Mouse (Mus musculus) liver, adult (tissue): ENCODE measurements around the gene Atxn2l.

Source experiments
- GATA4 ChIP-seq: IDR thresholded peaks from 2 replicates; pipeline ENCODE4 v1.6.1; 2014; ENCODE audit warnings: mild to moderate bottlenecking, low read length; ENCODE audit not compliant: insufficient replicate concordance

Atxn2l gene

DNA sequence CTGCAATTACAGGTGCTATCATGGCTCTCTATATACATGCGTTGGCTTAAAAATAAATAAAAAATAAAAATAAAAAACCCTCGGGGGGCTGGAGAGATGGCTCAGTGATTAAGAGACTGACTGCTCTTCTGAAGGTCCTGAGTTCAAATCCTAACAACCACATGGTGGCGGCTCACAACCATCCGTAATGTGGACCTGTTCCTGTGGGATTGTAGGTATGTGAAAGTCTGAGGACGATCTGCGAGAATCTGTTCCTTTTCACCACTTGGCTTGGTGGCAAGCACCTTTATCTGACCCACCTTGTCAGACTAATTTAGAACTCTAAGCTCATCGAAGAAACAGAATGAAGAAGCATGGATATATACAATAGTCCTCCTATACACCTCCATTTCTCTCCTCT, 3.8 kb downstream of the Atxn2l start:
- no peak for TF ChIP-seq GATA4

DNA sequence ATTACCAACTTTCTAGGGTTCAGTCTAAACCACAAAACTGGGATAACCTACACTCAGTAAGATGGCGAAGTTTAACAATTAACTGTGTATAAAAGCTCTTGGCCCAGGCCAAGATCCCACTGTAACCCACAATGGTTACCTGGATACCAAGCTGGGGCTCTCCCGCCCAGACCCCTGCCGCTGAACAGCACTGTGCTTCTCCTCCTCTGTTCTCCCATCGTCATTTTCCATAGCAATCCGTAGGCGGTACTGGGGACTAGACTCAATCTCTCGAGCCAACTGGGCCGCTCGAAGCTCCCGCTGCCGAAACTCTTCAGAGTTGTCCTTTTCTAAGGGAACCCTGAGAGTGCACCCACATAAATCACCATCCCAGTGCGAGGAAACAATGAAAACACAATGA, 5.3 kb downstream of the Atxn2l start:
- no peak for TF ChIP-seq GATA4

DNA sequence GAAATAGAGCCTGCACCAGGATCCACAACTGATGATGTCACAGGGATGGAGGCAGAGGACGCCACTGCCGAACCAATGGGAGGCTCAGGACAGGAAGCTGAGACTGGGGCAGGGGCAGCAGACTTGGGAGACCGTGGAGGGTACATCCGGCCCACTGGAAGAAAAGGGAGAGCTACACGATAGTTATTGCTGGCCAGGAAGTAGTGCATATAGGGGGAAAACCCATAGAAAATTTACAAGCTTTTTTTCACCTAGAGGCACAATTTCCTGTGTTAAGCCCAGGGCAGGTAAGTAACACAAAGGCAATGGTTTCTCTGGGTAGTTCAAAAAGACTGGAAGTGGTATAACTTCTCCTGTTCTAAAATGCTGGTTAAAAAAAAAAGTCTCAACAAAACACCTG, 6.8 kb downstream of the Atxn2l start:
- TF ChIP-seq GATA4 = no peak

DNA sequence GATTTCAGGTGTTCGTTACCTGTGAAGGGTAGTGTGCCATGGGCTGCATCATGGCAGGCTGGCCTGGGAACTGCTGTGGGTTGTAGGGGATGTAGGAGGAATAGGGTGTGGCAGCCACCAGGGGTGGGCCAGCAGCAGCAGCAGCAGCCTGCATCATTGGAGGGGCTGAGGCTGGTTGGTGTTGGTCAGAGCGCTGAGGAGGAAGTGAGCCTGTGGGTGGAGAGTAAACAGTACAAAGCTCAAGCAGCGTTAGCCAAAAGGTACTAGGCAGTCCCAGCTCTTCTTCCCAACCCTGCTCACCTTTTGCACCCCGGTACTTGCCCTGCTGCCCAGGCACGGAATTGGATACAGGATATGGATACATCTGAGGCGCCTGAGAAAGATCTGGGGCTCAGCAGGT, 9.1 kb downstream of the Atxn2l start:
- TF ChIP-seq GATA4 = no peak

DNA sequence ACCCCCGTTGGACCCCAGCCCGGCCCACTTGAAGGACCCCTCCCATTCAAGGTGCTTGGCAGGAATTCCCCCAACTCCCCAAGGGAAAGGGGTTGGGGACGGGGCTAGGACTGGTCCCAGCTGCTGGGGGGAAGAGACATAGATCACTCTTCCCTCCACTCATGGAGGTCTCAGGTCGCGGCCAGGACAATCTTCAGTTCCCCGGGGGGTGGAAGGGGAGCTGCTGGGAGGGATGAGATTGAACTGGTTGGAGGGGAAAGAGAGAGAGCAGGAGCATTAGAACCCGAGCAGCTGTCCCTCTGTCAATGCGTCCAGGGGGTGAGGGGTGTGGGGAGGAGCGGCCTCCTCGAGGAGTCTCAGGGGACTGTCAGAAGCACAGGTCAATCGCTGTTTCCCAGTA, 11.3 kb downstream of the Atxn2l start:
- no peak for TF ChIP-seq GATA4

DNA sequence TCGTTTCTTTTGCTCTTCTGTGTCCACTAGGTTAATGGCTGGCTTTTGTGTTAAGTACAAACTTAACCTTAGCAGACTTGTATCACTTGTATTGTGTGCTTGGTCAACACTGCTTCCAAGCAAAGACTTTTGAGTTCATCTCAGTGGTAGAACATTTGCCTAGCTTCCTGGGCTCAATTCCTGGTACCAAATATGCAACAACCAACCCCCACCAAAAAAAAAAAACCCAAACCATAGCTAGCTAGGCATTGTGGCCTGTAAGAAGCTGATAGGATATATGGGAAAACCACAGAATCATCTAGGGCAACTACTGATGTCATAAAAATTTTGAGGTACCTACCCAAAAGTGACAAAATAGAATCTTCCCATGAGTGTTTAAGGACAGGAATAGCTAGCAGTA, 12.2 kb downstream of the Atxn2l start:
- no peak for TF ChIP-seq GATA4

DNA sequence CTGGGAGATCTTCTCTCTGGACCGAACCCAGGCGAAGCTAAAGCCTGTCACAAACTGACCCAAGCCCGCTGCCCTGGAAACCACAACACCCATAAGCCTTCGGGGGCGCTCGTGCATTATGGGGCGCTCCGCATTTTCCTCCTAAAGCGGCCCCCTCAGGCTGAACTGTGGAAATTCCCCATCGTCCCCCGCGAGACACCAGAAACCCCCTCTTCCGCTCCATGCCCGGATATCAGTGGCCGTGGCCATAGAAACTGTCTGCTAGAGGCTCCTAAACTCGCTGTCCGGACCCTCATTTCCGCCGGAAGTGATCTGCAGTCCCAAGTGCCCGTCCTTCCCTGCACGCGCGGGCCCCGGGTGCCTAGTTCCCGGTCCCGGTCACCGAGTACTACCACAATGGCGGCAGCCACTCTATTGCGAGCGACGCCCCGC, 16.2 kb downstream of the Atxn2l start, which contains the start of gene Tufm:
Tufm (plus strand) TSS at position 310 of the 432 bp plus-strand sequence.
- TF ChIP-seq GATA4 = peak; percentile 63; the same call in 1 of the 2 replicates

DNA sequence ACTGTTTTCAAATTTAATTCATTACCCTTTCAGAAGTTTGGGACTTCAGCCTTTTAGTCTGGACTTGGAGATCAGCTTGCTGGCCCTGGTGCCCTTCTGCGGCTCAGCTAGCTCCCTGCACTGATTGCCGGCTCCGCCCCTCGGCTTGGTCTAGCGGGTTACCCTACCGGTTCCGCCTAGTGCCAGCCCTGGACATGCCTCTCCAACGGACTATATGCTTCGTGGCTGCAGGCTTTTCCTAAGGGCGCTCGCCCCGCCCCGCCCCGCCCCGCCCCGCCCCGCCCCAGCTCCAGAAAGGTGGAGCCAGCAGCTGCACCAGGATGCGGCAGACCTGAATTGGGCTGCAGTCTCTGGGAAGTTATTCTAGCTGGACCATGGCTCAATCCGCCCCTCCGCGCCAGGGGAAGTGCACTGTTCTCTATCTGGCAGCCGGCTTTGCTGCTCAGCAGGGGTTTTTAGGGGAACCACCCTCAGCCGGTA, 20.8 kb downstream of the Atxn2l start:
- TF ChIP-seq GATA4 = peak; percentile 14; the same call in 1 of the 2 replicates

DNA sequence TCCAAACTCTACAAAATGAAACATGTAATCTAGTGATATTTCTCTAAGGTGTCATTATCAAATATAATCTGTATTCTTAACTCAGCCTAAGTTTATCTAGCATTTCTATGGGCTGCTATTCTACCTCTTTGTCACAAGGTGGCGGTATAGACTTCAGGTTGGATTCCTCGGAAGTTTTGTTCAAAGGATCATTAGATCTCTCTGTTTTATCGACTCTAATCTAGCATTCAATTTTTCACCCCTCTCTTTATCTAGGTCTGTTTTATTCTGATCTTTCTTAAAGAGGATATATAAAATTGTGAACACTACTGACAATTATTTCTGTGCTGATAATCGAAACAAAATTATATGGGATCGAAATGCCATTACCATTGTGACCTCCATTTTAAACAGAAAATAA, 21.5 kb downstream of the Atxn2l start:
- TF ChIP-seq GATA4 = 0 out of 2 replicates have a peak, but pooled peaks have one; percentile 19

DNA sequence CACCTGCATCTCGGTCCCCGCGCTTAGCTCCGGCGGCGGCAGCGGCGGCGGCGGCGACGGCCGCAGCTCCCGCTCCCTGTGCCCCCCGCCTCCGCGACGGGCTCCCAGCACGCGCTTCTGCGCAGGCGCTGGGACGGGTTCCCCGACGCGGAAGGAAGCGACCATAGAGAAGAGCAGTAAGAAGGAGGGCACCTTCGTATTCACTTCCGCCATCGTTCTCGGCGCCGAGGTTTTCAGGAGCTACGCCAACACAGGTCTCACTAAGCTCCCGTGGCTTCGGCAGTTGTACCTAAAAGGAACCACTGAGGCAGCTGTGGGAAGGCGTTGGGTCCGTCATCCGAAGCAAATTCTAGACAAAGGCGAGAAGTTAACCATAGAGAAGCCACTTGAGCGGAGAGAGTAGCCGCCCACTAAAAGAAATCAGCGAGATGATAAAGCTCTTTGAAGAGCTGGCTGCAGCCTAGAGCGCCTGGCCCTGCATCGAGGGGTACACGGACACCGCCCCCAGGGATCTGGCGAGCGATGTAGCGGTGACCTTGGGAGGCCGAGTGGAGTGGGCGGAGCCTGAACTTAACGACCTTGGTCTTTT, 28.1 kb downstream of the Atxn2l start, which contains the start of gene Sh2b1:
Sh2b1 (minus strand) TSS at position 432 of the 589 bp plus-strand sequence.
- peak; percentile 26; the same call in 1 of the 2 replicates for TF ChIP-seq GATA4

DNA sequence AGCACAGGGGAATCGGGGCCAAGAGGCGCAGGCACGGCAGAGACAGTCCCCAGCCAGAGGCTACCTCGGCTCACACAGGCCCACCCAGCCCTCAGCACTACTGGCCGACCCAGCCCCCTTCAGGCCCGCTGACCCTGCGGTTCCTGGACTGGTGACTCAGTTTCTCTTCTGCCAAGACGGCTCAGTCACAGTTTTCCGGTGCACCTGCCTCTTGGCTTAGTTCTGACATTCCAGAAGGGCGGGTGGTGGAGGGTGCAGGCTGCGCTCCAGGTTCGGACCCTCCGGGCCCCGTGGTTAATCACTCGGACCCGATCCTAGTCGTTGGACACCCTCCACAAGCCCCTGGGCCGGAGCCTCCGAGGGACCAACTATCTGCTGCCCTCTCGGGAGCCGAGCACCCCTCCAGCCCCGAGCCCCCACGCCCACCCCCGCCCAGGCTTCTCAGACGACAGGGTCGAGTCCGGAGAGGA, 28.7 kb downstream of the Atxn2l start:
- no peak for TF ChIP-seq GATA4

DNA sequence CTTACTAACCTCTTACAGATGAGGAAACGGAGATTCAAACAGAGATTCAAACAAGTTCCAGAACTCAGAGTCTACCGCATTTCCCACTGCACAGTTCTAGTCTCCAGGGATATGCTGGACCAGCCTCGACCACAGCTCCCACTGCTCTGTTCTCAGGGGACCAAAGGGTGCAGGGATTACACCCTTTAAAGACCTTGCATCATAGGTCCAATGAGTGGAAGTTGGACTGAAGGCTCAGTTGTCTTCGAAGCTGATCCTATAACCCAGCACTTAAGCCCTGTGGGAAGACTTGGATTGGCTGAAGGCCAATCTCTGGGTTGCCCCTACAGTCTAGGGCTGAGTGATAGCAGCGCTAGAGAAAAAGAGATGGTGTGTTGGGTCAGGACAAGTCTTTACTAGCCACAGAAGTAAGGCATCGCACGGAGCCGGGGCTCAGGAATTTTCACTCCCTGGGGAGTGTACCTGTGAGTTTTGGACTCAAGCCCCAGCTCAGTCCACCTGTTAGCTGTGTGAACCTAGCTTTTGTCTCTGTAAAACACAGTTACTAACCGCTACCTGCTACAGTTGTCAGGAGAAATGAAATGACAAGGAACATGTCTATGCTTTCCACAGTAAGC, 29.7 kb downstream of the Atxn2l start:
- no peak for TF ChIP-seq GATA4

DNA sequence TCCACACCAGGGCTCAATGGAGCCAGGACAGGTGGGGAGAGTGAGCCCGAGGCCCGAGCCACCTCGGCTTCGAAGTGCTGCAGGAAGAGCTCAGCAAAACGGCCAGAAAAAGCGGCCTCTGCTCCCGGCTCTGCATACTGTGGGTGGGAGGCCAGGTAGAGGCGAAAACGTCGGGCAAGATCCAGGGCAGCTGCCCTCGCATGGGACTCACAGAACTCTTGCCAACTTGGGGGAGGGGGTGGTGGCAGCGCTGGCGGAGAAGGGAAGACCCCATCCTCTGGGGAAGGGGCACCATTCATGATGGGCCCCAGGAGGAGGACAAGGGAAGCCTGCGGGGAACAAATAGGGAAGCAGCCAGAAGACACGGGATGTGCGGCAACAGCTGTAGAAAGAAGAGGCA, 30.5 kb downstream of the Atxn2l start:
- no peak for TF ChIP-seq GATA4

DNA sequence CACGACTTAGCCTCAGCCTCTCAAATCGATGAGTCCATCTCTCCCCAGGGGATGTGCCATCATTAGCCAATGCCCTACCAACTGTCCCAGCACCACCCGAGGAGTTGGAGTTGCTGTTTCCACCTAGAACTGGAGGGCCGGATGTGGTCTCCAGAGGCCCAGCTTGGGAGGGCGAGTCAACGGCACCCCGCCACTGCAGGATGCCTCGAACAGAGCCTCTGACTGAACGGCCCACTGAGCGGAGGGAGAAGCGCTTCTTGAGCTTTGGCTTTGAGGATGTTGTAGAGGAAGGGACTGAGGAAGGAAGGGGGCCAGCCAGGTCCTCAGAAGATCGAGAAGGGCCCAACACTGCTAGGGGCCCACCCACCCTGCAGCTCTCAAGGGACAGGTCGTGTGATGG, 30.9 kb downstream of the Atxn2l start:
- no peak for TF ChIP-seq GATA4

DNA sequence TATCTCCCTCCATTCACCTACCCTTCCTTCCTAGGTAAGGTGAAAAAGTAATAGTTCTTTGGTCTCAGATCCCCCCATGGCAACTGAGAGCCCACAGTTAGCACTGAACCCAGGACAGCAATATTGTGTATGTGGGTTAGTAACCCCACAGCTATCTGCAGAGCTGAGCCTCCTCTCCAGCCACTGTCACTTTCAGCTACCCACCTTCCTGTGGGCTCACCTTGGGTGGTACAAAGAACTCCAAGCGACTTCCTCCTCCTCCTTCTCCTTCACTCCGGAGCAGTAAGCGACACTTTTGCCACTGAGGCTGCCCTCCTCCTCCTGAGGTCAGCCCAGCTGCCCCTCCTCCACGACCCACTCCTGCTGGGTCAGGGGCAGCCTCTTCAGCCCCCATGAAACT, 31.4 kb downstream of the Atxn2l start:
- TF ChIP-seq GATA4 = no peak

DNA sequence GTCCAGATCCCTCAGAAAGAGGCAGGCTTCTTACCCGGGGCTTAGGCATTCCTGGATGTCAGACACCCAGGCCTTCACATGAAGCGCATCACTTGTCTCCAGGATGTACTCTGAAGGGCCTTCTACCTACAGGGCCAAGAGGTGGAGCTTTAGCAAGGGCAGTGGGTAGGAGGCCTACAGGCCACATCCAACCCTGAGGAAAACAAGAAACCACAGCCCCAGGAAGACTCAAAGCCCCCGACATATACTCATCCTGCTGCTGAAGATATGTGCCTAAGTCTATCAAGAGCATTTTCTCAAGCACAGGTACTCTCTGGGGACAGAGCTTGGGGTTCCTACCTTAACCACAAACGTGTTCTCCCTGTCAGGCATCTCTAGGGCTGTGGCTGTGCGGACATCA, 31.9 kb downstream of the Atxn2l start:
- TF ChIP-seq GATA4 = no peak
